Mouse (Mus musculus) mesoderm, embryonic 11.5 days (tissue): Measurements from ENCODE around the gene Vash2.

Source experiments
- DNase-seq: peaks from one replicate; pipeline ENCODE4 v3.0.0-alpha.2; 2012; ENCODE audit warnings: low read depth, low spot score

The Vash2 gene

DNA sequence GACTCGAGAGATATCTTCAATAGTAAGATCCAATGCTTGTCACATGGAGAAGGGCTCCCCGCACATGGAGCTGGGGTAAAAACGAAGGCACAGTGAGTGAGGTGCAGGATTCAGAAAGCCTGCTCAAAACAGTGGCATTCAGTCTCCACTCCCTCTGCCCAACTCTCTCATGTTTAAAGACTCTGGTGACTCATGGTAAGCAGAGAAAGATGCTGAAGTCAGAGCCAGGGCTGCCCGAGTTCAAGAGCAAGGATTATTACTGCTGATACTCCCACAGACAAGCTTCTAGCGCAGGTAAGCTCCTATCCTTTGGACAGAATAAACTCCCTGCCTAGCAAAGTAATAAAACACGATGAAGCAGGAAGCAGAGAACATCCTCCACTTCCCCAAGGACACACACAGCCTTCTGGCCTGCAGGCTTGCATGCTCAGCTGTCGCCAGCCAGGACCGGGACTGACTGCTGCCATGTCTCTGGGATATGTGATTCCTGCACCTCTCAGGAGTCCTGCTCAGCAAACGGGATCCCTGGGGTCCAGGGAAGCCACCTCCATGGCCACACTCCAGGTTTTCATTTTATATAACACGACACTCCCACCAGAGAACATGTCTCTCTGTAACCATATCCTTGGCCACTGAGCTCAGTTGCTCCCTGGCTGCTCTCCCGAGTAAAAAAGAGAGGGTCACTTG lies 2.1 kb downstream of the Vash2 start:
- no peak for DNase-seq

- DNase-seq: no peak
Observed at GRCm38 (mm10) chr1:190974833-190975232, 4.3 kb downstream of the Vash2 start.

DNA sequence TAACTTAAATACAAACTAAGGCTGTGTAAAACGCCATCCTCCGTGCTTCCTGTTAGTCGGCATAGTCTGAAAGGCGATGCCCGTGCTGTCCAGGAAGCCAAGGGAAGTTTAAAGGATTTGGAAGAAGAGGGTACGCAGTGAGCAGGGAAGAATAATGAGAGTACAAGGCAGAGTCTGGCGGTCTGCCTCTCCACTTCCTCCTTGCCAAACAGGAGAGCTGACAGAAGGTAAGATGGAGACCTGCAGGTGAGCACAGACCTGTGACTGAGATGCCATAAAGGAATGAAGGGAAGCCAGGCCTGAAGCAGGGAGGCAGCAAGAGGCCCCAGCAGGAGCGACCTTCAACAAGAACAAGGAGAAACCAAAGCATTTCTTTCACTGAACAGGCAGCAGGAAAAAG lies 4.9 kb downstream of the Vash2 start:
- DNase-seq: no peak

DNA sequence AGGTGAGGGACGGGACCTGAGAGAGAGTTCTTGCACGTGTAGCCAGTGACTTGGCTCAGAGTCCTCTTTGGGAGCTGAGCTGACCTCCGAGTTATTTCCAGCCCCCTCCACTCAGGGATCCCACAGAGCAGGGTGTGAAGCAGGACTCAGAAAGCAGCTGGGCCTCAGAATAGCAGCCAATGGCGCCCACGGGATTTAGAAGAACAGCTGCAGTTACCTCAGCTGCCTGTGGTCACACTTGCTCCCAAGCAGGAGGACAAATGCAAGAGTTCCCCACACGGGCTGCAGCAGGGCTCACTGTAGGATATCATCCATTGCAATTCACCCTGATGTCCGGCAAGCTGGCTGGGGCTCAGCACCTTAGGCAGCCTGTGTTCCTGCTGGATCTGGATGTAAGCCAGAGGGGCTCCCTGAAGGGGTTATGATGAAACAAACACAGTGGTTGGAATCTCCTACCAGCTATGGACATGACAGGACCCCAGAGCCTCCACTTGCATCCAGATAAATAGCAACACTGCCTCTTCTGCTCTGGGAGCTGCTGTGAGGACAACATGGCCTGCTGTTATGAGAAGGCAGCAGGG lies 6.4 kb downstream of the Vash2 start:
- no peak for DNase-seq

DNA sequence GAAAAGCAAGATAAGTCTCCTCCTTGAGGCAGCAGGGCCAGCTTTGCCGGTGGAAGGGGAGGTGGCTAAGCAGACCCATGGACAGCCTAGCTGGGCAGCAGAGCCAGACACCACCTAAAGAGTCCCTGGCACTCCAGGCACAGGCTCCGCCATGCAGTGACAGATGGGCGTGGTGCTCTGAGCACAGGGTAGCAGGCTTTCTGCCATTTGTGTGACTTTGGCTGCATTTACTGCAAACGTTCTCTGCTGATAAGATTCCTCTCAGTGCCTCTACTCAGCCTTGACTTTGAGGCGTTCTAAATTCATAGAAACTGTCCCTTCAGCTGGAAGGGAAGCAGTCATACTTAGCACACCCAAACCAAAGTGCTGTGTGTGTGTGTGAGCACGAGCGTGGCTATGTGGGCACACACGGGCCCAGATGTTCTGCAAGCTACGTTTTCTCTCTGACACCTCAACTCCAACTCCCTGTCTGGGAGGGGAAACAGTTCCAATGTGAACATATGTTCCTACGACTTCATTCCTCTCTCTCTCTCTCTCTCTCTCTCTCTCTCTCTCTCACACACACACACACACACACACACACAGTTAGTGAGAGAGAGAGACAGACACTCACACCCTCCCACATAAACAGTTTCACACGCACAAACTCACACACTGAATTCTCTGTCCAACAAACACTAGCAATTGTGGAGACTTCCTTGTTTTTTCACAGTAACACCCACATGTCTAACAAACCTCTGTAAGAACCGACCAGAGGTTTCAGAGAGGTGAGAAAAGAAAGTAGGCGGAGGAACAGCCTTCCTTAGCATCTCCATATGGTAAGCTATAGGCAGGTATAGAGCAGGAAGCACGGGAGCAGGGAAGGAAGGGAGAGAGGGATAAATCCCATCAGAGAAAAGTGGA lies 7.1 kb downstream of the Vash2 start:
- DNase-seq: no peak

GRCm38 (mm10) chr1:190968010-190968409 lies 11.1 kb downstream of the Vash2 start:
- DNase-seq: no peak

GRCm38 (mm10) chr1:190964992-190965780 lies 13.9 kb downstream of the Vash2 start:
- no peak for DNase-seq

GRCm38 (mm10) chr1:190962760-190963159 lies 16.3 kb downstream of the Vash2 start:
- DNase-seq: no peak

DNA sequence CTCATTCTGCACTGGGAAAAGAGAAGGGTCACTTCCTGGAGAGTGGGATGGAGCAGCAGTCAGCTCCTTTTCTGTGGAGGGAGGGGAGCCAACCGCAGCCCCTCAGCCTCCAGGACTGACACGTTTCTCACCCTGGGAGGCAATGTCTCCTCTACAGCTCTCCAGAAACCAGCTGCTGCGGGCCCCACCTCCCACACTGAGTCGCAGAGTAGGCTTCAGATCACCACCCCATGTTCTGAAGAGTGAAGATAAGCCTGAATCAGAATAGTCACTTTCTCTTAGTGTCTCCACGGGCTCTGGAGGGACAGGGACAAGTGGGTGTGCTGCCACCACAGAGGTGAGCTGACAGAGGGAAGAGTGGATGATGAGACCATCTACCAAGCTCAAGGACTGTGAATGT lies 20.3 kb downstream of the Vash2 start:
- no peak for DNase-seq

- no peak for DNase-seq
Observed at GRCm38 (mm10) chr1:190953009-190953408, 26.1 kb downstream of the Vash2 start.

- DNase-seq: no peak
Observed at GRCm38 (mm10) chr1:190951014-190951413, 28.1 kb downstream of the Vash2 start.

DNA sequence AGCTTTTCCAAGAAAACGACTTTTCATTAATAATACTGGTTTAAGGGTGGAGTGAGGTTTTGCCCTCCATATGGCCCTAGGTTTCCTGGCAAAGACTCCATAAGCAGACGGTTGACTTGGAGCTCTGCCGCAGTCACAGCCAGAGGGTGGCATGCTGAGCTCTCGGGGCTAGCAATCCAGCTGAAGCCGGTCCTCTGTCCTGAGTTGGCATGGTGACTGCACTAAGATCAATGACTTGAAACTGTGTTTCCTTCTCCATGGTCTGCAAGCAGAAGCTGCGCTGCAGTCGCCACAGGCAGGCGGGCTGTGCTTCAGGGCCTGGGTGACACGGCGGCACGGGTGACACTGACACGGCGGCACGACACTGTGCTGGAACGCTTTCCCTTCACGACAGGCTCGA lies 30.2 kb downstream of the Vash2 start:
- no peak for DNase-seq

DNA sequence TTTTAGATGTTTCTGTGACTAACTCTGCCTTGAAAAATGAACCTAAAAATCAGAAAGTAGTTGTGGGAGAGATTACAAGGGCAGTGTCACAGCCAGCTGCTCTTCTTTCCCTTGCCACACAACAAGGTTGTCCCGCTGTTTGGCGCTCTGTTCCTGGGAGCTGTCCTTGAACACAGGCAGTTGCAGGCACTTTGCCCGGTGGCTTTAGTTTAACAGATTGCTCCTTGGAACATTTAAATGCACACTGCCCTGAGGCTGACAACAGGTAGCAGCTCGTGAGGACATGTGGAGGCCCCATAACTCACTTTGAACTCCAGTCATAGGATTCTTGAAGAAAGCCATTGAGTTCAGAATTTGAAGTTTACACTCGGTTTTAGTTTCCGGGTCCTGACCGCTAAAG lies 30.7 kb downstream of the Vash2 start:
- no peak for DNase-seq

DNA sequence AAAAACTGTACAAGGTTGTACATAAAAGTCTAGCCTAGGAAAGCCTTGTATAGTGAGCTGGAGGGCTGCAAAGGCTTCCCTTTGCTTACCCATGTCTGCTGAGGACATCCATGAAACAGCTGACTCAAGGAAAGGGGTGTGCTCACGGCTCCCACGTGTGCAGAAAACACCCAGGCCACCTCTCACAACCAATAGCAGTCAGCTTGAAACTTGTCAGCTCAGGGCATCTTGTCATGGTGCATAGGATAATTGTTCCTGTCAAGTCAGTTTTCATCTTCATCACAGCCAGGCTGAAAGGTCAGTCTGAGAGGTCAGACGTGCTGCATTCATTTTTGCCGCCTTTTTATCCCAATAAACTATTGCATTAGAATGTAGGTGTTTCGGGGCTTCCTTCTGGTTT lies 31.1 kb downstream of the Vash2 start:
- no peak for DNase-seq

GRCm38 (mm10) chr1:190944109-190944760 lies 34.9 kb downstream of the Vash2 start:
- DNase-seq: peak; percentile 63

DNA sequence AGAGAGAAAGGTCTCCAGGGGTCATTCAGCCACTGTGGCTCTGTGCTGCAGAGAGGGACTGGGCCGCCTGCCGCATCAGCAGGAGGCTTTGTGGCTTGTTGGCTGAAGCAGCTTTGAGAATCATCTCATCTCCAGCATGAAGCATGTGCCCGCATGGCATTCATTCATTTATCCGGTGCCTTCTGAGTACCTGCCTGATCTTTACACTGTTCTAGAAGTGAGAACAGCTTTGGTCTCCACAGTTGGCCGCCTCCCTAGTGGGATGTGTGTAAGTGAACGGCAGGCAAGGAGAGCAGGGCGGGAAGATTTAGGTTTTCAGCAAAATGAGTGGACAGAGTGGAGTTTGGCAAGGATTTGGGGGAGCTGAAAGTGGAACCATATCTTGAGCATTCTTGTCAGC lies 39.3 kb downstream of the Vash2 start:
- DNase-seq: no peak

DNA sequence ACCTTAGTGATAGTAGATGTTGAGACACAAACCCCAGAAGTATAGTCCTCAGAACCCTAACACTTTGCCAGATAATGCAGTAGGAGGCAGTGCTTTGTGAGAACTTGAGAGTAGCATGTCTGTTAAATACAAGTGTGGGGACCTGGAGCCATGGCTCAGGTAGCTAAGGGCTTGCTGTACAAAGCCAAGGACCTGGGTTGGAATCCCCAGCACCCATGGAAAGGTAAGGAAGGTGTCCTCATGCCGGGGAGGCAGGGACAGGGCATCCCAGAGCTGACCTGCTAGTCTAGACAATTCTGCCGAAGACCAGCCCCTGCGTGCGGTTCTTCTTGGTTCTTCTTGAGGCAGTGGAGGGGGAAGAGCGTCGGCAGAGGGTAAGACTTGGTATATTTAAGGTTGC lies 48.9 kb downstream of the Vash2 start:
- no peak for DNase-seq

- DNase-seq: peak; percentile 58
Observed at GRCm38 (mm10) chr1:190929010-190929695, 49.9 kb downstream of the Vash2 start.

DNA sequence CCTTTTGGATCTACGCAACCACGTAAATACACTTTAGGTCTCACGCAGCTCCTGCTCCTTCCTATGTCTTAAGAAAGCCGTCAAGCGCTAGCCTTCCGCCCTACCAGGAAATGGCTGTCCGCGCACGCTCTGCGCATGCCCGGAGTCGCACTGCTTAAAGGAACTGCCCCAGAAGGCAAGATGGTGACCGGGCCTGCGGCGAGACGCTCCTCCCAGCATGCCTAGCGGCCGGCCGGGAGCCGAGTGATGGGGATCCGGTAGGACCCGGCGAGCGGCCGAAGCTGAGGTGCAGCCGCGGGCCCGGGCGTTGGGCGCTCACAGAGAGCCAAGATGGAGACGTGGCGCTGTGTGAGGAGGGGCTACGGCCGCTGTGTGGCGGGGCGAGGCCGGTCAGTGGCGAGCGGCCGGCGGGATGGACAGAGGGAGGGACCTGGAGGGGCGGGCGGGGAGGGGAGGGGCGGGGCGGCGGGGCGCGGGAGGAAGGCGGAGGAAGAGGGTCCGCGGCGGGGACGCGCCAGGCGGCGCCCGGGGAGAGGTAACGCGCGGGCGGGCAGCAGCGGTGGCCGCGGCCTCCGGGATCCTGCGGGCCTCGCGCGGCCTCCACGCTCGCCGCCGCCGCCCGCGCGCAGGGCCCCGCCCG lies 50.6 kb downstream of the Vash2 start:
- peak; percentile 98 for DNase-seq

DNA sequence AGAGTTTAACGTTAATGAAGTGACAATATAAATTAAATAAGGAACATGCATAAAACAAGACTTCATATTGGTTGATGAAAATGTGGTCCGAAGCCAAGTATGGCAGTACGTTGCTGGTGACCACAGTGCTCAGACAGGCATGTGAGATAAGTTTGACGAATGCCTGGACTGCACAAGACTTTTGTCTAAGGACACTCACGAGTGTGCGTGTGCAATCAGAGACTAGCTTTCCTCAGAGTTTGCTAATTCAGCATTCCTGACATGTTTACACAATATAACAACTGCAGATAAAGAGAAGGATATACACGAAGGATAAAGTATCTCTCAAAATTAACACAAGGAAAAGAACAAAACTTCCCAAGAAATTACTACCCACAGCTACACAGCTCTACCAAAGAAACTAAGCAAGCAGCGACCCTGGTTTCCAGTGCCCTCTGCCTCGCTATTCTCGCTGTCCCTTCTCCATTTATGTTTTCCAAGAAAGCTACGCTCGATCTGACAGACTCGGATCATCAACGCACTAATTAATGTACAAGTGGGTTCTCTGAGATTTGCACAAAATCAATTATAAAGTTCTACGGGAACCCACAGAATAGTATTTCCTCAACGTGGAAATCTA lies 51.2 kb downstream of the Vash2 start:
- no peak for DNase-seq
